Mouse (Mus musculus): ENCODE measurements at regions not wholly inside any gene's neighbourhood (a gene's known extent, or its start where the extent isn't known, plus 50 kb on each side); places are given as distances from the start of the nearest gene placed in this dataset.

DNA sequence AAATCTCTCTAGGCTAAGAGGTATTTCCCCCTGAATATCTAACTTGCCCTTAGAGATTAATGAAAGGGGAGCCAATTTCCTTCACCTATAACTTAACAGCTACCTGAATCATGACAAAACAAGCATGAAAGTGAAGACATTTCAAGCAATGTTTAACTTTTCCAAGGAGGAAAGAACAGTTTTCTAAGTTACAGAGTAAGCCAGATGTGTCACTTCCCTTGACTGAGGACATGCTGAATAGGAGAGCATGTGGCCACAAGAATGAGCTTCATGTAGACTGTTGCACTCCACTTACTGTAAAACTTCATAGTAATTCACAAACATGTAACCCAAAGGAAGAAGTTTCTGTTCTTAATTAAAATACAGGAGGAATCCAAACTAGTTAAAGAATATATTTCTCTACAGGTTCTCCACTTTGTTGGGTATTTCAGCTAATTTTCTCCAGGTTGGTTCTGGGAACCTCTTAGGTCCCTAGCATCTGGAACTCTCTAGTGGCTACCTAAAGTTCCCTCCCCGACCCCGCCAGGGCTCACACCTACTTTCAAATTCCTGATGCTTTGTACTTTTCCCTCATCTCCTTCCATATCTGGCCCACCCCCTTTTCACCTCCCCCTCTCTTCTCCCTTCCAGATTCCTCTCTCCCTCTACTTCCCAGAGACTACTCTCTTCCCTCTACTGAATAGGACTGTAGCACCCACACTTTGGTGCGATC, 142.0 kb upstream of the Tyrp1 start:
- Histone ChIP-seq H3K27ac (replicated peaks) (no peak overlapping the region), H3K4me1 (no peaks in the 10 kb centered on the region), H3K9ac (replicated peaks) (no peak overlapping the region), H3K36me3 (no peaks in the 10 kb centered on the region), H3K27me3 (replicated peaks) (no peaks in the 10 kb centered on the region), H3K4me3 (replicated peaks) (no peak overlapping the region), H3K4me2 (no peak overlapping the region), H3K9me3 (replicated peaks) (no peaks in the 10 kb centered on the region)
- no peak for ATAC-seq (ENCODE audit: low FRiP score)
- 91% methylated on average over 3 of the region's 3 CpGs for WGBS

DNA sequence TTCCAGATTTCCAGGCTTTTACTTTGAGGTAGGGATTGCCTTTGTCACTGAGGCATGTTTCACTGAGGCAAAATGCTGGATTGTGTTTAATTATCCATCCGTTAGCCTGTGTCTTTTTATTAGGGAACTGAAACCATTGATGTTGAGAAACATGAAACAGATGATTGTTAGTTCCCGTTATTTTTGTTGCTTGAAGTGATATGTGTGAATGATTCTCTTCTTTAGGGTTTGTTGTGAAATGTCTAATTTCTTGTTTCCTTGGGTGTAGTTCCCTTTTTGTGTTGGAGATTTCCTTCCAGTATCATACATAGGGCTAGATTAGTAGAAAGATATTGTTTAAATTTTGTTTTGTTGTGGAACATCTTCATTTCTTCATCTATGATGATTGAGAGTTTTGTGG, 121.2 kb upstream of the Tyrp1 start:
- H3K4me3 ChIP-seq (replicated peaks) = no peak overlapping the region
- no peak for ATAC-seq (ENCODE audit: low FRiP score)
- no peak overlapping the region for H3K9ac ChIP-seq (replicated peaks)
- no peaks in the 10 kb centered on the region for H3K9me3 ChIP-seq (replicated peaks)
- H3K27ac ChIP-seq (replicated peaks) = no peak overlapping the region
- H3K36me3 ChIP-seq = no peaks in the 10 kb centered on the region
- 82% methylated on average over 2 of the region's 2 CpGs for WGBS
- H3K4me2 ChIP-seq = no peak overlapping the region
- no peaks in the 10 kb centered on the region for H3K27me3 ChIP-seq (replicated peaks)
- H3K4me1 ChIP-seq = no peaks in the 10 kb centered on the region

DNA sequence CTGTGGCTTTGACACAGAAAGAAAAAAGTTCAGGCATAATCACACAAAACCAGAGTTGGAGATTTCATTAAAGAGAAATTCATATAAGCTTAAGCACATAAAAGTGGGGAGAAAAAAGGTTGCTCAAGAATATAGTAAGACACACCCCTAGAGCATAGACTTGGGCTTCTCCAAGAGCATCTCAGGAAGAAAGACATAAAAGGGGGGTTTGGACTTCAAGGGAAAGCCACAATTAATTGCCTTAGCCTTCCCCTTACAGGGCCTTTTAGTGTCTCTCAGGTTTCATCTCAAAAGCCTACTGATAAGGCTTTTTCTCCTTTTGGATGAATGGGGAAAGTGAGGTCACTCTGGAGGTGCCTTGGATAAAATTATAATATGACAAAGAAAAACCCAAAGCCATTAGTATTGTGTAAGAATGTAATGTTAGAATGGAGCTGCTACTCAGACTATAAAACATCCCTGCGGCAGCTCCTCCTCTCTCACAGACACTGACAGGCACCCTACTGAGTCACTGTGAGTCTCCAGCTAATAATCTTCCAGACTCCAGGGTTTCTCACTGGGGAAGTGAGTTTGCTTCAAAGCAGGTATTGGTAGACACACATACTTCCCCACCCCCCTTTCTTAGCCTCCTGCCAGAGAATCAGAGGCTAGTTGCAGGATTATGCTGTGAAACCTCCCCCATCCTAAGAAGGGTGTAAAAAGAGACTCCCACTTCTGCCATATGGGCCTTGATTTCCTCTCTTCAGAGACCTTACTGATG, 88.8 kb upstream of the Tyrp1 start:
- Histone ChIP-seq H3K4me1 (no peaks in the 10 kb centered on the region), H3K36me3 (no peaks in the 10 kb centered on the region), H3K4me3 (replicated peaks) (no peak overlapping the region), H3K27ac (replicated peaks) (no peak overlapping the region), H3K9me3 (replicated peaks) (no peaks in the 10 kb centered on the region), H3K27me3 (replicated peaks) (no peaks in the 10 kb centered on the region), H3K9ac (replicated peaks) (no peak overlapping the region), H3K4me2 (no peak overlapping the region)
- no peak for ATAC-seq (ENCODE audit: low FRiP score)
- WGBS = 4% methylated on average over 1 of the region's 1 CpGs

DNA sequence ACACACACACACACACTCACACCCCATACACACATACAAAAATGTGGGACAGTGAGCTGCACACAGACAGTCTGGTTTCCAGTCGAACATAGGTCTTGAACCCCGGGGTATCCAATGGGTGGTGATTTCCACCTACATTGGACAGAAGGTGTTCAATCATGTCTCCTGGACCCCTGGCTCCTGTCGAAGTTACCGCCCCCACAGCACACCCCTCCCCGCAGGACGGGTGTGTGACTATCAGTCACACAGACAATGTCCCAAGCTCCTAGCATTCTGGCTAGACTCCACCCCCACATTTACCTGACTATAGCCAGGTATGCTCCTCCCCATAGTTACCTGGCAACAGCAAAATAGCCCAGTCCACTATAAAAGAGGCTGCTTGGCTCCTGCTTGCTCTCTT, 81.7 kb upstream of the Tyrp1 start:
- H3K9me3 ChIP-seq (replicated peaks) = no peaks in the 10 kb centered on the region
- 82% methylated on average over 6 of the region's 6 CpGs for WGBS
- no peak overlapping the region for H3K4me2 ChIP-seq

DNA sequence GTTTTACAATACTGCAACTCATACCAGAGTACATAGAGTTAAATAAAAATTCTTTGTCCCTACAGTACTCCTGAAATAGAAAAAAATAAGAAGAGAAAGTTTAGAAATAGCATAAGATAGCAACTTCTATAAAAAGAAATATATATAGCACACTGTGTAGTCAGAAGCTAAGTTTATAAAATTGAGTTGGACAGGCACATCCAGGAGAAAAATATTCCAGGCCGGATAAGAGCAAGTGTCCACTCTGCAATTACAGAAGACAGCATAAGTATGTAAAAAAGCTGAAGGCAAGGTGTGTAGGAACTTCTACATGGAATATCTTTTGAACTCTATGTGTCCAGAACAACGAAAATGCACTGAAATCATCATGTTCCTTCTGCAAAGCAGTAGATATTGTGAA, 77.8 kb upstream of the Tyrp1 start:
- Histone ChIP-seq H3K36me3 (no peaks in the 10 kb centered on the region), H3K4me1 (no peaks in the 10 kb centered on the region), H3K27me3 (replicated peaks) (no peaks in the 10 kb centered on the region), H3K27ac (replicated peaks) (no peak overlapping the region), H3K9ac (replicated peaks) (no peak overlapping the region), H3K4me3 (replicated peaks) (no peak overlapping the region), H3K9me3 (replicated peaks) (no peaks in the 10 kb centered on the region), H3K4me2 (no peak overlapping the region)
- no peak for ATAC-seq (ENCODE audit: low FRiP score)
- 95% methylated on average over 2 of the region's 2 CpGs for WGBS

More for the DNA sequence above, 81.7 kb upstream of the Tyrp1 start:
- Histone ChIP-seq H3K4me1 (no peaks in the 10 kb centered on the region), H3K9ac (replicated peaks) (no peak overlapping the region), H3K36me3 (no peaks in the 10 kb centered on the region), H3K27ac (replicated peaks) (no peak overlapping the region), H3K4me3 (replicated peaks) (no peak overlapping the region), H3K27me3 (replicated peaks) (no peaks in the 10 kb centered on the region)
- ATAC-seq (ENCODE audit: low FRiP score) = no peak

DNA sequence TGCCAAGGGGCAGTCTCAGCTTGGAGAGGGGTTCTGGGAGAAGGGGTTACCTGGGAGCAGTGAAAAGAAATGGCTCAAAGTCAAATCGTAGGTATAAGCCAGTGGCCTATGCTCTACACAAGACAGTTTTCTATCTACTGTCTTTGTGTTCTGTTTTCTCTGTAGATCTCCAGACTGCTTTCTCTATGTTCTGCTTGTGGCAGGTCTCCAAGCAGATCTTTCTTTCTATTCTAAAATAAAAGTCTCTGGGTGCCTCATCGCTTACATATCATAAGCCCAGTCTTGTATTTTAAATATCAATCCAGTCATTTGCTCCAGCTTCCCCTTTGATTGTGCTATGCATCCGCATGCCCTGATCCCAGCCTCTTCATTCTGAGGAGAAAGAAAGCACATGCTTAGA, 69.9 kb upstream of the Tyrp1 start:
- Histone ChIP-seq H3K9me3 (replicated peaks) (no peaks in the 10 kb centered on the region), H3K9ac (replicated peaks) (no peak overlapping the region), H3K4me2 (no peak overlapping the region), H3K27me3 (replicated peaks) (no peaks in the 10 kb centered on the region), H3K4me1 (no peaks in the 10 kb centered on the region), H3K4me3 (replicated peaks) (no peak overlapping the region), H3K36me3 (no peaks in the 10 kb centered on the region), H3K27ac (replicated peaks) (no peak overlapping the region)
- ATAC-seq (ENCODE audit: low FRiP score) = no peak
- 92% methylated on average over 3 of the region's 3 CpGs for WGBS

DNA sequence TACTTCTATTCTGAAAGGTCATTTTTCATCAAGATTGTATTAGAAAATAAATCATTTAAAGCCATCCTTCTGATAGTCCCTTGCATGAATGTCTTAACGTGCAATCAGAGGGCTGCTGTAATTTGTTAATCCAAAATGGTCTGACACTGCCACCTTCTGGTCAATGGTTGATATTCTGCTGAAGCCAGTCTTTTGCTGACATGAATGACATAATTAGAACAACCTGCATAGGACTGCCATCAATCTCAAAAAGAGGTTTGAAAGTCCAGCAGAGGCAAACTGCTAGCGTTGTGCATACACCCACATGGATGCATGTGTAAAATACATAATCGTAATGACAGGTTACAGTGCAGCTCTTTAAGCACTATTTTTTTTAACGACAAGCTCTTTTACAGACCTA, 68.1 kb upstream of the Tyrp1 start:
- no peaks in the 10 kb centered on the region for H3K4me1 ChIP-seq

DNA sequence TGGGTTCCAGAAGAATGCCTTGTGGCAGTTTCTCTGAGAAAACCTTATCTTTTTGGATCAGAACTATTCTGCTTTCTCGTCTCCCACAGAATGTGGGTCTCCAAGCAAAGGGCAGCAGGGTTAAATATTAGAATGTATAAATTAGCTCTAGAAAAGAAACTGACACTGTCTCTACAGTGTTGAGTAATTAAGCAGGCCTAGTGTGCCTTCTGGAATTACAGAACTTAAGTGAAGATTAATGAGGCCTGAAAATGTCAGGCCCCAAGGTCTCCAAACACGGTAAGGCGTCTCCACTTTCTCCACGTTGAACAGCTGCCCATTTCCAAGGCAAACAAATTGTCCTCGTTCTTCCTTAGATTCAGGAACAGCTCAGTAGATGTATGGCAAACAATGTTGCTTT, 66.5 kb upstream of the Tyrp1 start:
- H3K4me1 ChIP-seq = no peaks in the 10 kb centered on the region
- no peak overlapping the region for H3K27ac ChIP-seq (replicated peaks)
- no peak overlapping the region for H3K9ac ChIP-seq (replicated peaks)
- 60% methylated on average over 5 of the region's 5 CpGs for WGBS
- H3K4me3 ChIP-seq (replicated peaks) = no peak overlapping the region
- ATAC-seq (ENCODE audit: low FRiP score) = no peak
- no peak overlapping the region for H3K4me2 ChIP-seq
- no peaks in the 10 kb centered on the region for H3K36me3 ChIP-seq
- H3K9me3 ChIP-seq (replicated peaks) = no peaks in the 10 kb centered on the region
- H3K27me3 ChIP-seq (replicated peaks) = no peaks in the 10 kb centered on the region

More for the DNA sequence above, 68.1 kb upstream of the Tyrp1 start:
- Histone ChIP-seq H3K4me2 (no peak overlapping the region), H3K9me3 (replicated peaks) (no peaks in the 10 kb centered on the region), H3K27me3 (replicated peaks) (no peaks in the 10 kb centered on the region), H3K4me3 (replicated peaks) (no peak overlapping the region), H3K27ac (replicated peaks) (no peak overlapping the region), H3K36me3 (no peaks in the 10 kb centered on the region), H3K9ac (replicated peaks) (no peak overlapping the region)
- ATAC-seq (ENCODE audit: low FRiP score) = peak; percentile 83
- 41% methylated on average over 4 of the region's 4 CpGs for WGBS
